Mouse (Mus musculus): Measurements from ENCODE around the gene Tmem179. TPM values are rescaled to one million over a fixed set of nuclear protein-coding genes. Genes with fewer than 3 reads are reported as not detected.

Tmem179 gene
- polyA plus RNA-seq, 1 experiment: 0.04 TPM

- no peaks in the 10 kb centered on the region for H3K27me3 ChIP-seq (ENCODE audit: control insufficient read depth, insufficient read depth, low read length)
- WGBS: 78% methylated on average over 3 of the region's 3 CpGs
- no peaks in the 10 kb centered on the region for H3K36me3 ChIP-seq (ENCODE audit: control insufficient read depth, insufficient read depth, low read length)
- H3K27ac ChIP-seq (ENCODE audit: control insufficient read depth, insufficient read depth, low read length): no peak overlapping the region
- no peaks in the 10 kb centered on the region for H3K4me1 ChIP-seq (replicated peaks; ENCODE audit: control insufficient read depth, insufficient read depth, low read length)
- TF ChIP-seq POLR2A (IDR thresholded peaks at IDR 0.05; ENCODE audit: control insufficient read depth, extremely low read depth, insufficient read depth, low read length, poor library complexity): no peak
- no peak for TF ChIP-seq CTCF (IDR thresholded peaks at IDR 0.05; ENCODE audit: borderline replicate concordance, control insufficient read depth, extremely low read depth, insufficient read depth, low read length, poor library complexity)
- no peak overlapping the region for H3K4me3 ChIP-seq (ENCODE audit: control insufficient read depth, insufficient read depth, low read length)
- DNase-seq: no peak
Measured at GRCm38 (mm10) chr12:112559231-112559630, 42.7 kb upstream of the Tmem179 start.

GRCm38 (mm10) chr12:112557219-112557618 is 40.7 kb upstream of the Tmem179 start:
- no peak overlapping the region for H3K4me3 ChIP-seq (ENCODE audit: control insufficient read depth, insufficient read depth, low read length)
- H3K27me3 ChIP-seq (ENCODE audit: control insufficient read depth, insufficient read depth, low read length): no peaks in the 10 kb centered on the region
- 92% methylated on average over 5 of the region's 5 CpGs for WGBS
- no peak for TF ChIP-seq CTCF (IDR thresholded peaks at IDR 0.05; ENCODE audit: borderline replicate concordance, control insufficient read depth, extremely low read depth, insufficient read depth, low read length, poor library complexity)
- no peak for TF ChIP-seq POLR2A (IDR thresholded peaks at IDR 0.05; ENCODE audit: control insufficient read depth, extremely low read depth, insufficient read depth, low read length, poor library complexity)
- H3K27ac ChIP-seq (ENCODE audit: control insufficient read depth, insufficient read depth, low read length): no peak overlapping the region
- H3K4me1 ChIP-seq (replicated peaks; ENCODE audit: control insufficient read depth, insufficient read depth, low read length): no peaks in the 10 kb centered on the region
- H3K36me3 ChIP-seq (ENCODE audit: control insufficient read depth, insufficient read depth, low read length): no peaks in the 10 kb centered on the region
- DNase-seq: no peak

- DNase-seq: no peak
- WGBS: 87% methylated on average over 9 of the region's 9 CpGs
- H3K36me3 ChIP-seq (ENCODE audit: control insufficient read depth, insufficient read depth, low read length): no peaks in the 10 kb centered on the region
- no peak for TF ChIP-seq CTCF (IDR thresholded peaks at IDR 0.05; ENCODE audit: borderline replicate concordance, control insufficient read depth, extremely low read depth, insufficient read depth, low read length, poor library complexity)
- no peaks in the 10 kb centered on the region for H3K27me3 ChIP-seq (ENCODE audit: control insufficient read depth, insufficient read depth, low read length)
- H3K4me3 ChIP-seq (ENCODE audit: control insufficient read depth, insufficient read depth, low read length): no peak overlapping the region
- H3K27ac ChIP-seq (ENCODE audit: control insufficient read depth, insufficient read depth, low read length): no peak overlapping the region
- H3K4me1 ChIP-seq (replicated peaks; ENCODE audit: control insufficient read depth, insufficient read depth, low read length): no peaks in the 10 kb centered on the region
Measured at GRCm38 (mm10) chr12:112556531-112557060, 40.0 kb upstream of the Tmem179 start.

- TF ChIP-seq CTCF (IDR thresholded peaks at IDR 0.05; ENCODE audit: borderline replicate concordance, control insufficient read depth, extremely low read depth, insufficient read depth, low read length, poor library complexity) (no peak), POLR2A (IDR thresholded peaks at IDR 0.05; ENCODE audit: control insufficient read depth, extremely low read depth, insufficient read depth, low read length, poor library complexity) (no peak)
- H3K4me3 ChIP-seq (ENCODE audit: control insufficient read depth, insufficient read depth, low read length): no peak overlapping the region
- H3K27ac ChIP-seq (ENCODE audit: control insufficient read depth, insufficient read depth, low read length): no peak overlapping the region
- no peaks in the 10 kb centered on the region for H3K36me3 ChIP-seq (ENCODE audit: control insufficient read depth, insufficient read depth, low read length)
- no peaks in the 10 kb centered on the region for H3K4me1 ChIP-seq (replicated peaks; ENCODE audit: control insufficient read depth, insufficient read depth, low read length)
- DNase-seq: no peak
- 77% methylated on average over 12 of the region's 12 CpGs for WGBS
- no peaks in the 10 kb centered on the region for H3K27me3 ChIP-seq (ENCODE audit: control insufficient read depth, insufficient read depth, low read length)
Measured at GRCm38 (mm10) chr12:112554900-112555299, 38.4 kb upstream of the Tmem179 start.

- no peaks in the 10 kb centered on the region for H3K27me3 ChIP-seq (ENCODE audit: control insufficient read depth, insufficient read depth, low read length)
- no peak for DNase-seq
- no peak overlapping the region for H3K4me3 ChIP-seq (ENCODE audit: control insufficient read depth, insufficient read depth, low read length)
- H3K4me1 ChIP-seq (replicated peaks; ENCODE audit: control insufficient read depth, insufficient read depth, low read length): no peaks in the 10 kb centered on the region
- 81% methylated on average over 5 of the region's 5 CpGs for WGBS
- H3K27ac ChIP-seq (ENCODE audit: control insufficient read depth, insufficient read depth, low read length): no peak overlapping the region
- no peak for TF ChIP-seq CTCF (IDR thresholded peaks at IDR 0.05; ENCODE audit: borderline replicate concordance, control insufficient read depth, extremely low read depth, insufficient read depth, low read length, poor library complexity)
- no peak for TF ChIP-seq POLR2A (IDR thresholded peaks at IDR 0.05; ENCODE audit: control insufficient read depth, extremely low read depth, insufficient read depth, low read length, poor library complexity)
- no peaks in the 10 kb centered on the region for H3K36me3 ChIP-seq (ENCODE audit: control insufficient read depth, insufficient read depth, low read length)
Measured at GRCm38 (mm10) chr12:112552520-112552919, 36.0 kb upstream of the Tmem179 start.

- no peak overlapping the region for H3K27ac ChIP-seq (ENCODE audit: control insufficient read depth, insufficient read depth, low read length)
- H3K27me3 ChIP-seq (ENCODE audit: control insufficient read depth, insufficient read depth, low read length): no peaks in the 10 kb centered on the region
- H3K36me3 ChIP-seq (ENCODE audit: control insufficient read depth, insufficient read depth, low read length): no peaks in the 10 kb centered on the region
- peak; percentile 89 for DNase-seq
- WGBS: 13% methylated on average over 13 of the region's 13 CpGs
- H3K4me3 ChIP-seq (ENCODE audit: control insufficient read depth, insufficient read depth, low read length): no peak overlapping the region
- TF ChIP-seq POLR2A (IDR thresholded peaks at IDR 0.05; ENCODE audit: control insufficient read depth, extremely low read depth, insufficient read depth, low read length, poor library complexity) (no peak), CTCF (IDR thresholded peaks at IDR 0.05; ENCODE audit: borderline replicate concordance, control insufficient read depth, extremely low read depth, insufficient read depth, low read length, poor library complexity) (peak; percentile 100)
- no peaks in the 10 kb centered on the region for H3K4me1 ChIP-seq (replicated peaks; ENCODE audit: control insufficient read depth, insufficient read depth, low read length)
Measured at GRCm38 (mm10) chr12:112551861-112552375, 35.4 kb upstream of the Tmem179 start.

- WGBS: 96% methylated on average over 1 of the region's 1 CpGs
- no peak for DNase-seq
- no peaks in the 10 kb centered on the region for H3K36me3 ChIP-seq (ENCODE audit: control insufficient read depth, insufficient read depth, low read length)
Measured at GRCm38 (mm10) chr12:112549287-112549686, 32.7 kb upstream of the Tmem179 start.

More at GRCm38 (mm10) chr12:112549287-112549686, 32.7 kb upstream of the Tmem179 start:
- Histone ChIP-seq H3K27ac (ENCODE audit: control insufficient read depth, insufficient read depth, low read length) (no peak overlapping the region), H3K4me1 (replicated peaks; ENCODE audit: control insufficient read depth, insufficient read depth, low read length) (no peaks in the 10 kb centered on the region), H3K27me3 (ENCODE audit: control insufficient read depth, insufficient read depth, low read length) (no peaks in the 10 kb centered on the region), H3K4me3 (ENCODE audit: control insufficient read depth, insufficient read depth, low read length) (no peak overlapping the region)
- TF ChIP-seq POLR2A (IDR thresholded peaks at IDR 0.05; ENCODE audit: control insufficient read depth, extremely low read depth, insufficient read depth, low read length, poor library complexity) (no peak), CTCF (IDR thresholded peaks at IDR 0.05; ENCODE audit: borderline replicate concordance, control insufficient read depth, extremely low read depth, insufficient read depth, low read length, poor library complexity) (no peak)
